Mouse (Mus musculus): ENCODE results near the gene Gm12845.
"Not testable (repeated sequence)": the region's sequence is repeated elsewhere in the genome, so short reads cannot be mapped to it uniquely, and the experiment has no call there.

The Gm12845 gene

DNA sequence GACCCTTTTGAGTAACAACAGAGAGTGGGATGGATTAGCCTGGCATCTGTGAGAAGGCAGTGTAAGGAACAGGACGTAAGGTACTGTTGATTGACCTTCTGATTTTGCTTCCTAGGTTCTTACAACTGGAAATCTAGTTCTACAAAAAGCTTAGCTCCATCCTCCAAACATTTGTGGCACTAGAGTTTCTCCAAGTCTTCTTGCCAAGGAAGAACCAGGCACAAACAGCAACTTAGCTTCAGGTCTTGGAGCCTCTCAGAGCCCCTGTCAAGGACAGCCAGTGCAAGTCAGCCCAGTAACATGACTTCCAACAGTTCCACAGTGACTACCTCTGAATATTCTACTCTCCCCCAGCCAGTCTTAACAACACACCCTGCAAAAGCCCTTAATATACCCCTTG, at the start of gene Gm12845:
Gene Gm12845 (plus strand): TSS at position 301 of the 400 bp plus-strand sequence.
- DNase-seq (ENCODE audit: low read depth, low spot score), result no peak

DNA sequence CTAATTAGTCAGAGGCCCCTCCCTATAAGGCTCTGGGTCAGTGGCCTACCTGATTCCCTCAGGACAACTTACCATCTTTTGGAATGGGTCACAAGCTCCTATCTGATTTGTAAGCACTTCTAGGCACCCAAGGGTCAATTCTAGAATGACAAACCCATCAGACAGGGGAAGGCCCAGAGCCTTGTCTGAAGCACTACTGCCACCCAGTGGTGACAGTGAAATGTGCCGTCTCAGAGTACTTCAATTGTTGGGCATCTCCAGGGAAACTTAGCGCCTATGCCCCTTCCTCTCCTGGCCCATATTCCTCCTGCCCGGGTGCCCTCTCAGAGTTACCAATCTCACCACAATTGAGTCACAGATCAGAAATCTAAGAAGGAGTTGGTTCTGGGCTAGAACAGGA, 47.3 kb upstream of the Gm12845 start:
- DNase-seq (ENCODE audit: low read depth, low spot score), result peak; percentile 65

DNA sequence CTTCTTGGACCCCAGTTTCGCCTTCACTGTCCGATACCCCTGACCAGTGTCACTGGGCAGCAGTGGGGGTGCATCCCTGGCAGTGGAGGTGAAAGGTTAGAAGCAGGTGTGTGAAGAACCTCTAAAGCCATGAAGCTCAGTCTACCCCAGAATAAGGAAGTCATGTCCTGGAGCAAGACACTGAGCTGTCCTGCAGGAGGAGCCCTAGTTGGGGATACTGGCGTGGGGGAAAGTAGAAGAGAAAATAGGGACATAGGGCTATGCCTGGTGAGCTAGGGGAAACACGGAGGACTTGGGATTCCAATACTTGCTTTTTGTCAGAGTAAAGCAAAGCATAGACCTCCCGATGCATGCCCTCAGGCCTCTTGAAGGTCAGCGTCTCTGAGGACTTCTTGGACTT, 43.2 kb upstream of the Gm12845 start:
- DNase-seq (ENCODE audit: low read depth, low spot score), result no peak

DNA sequence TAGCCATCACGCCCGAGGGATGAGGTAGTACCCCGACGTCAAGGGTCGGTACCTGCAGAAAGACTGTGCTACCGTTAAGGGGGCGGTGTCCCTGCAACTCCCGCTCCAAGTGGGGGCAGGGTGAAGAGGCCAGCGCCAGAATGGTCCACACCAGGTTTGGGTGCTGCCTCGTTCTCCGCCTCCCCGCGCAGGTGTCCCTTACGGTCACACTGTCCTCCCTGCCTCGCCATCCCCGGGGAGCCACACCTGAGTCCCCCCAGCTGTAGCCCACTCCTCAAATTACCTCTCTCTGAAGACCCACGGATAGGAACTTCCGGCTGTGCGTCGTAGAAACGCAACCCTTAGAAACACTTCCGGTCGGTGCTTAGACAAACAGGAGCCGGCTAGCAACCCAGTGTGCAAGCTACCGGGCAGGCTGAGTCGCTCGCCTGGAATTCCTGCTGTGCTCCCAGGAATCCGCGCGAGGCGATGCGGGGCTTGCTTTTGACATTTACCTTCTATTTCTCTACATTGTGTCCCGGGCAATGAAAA, 42.2 kb upstream of the Gm12845 start, which contains the start of gene Dmap1:
Gene Dmap1 (minus strand): TSS at position 343 of the 531 bp plus-strand sequence.
- peak; percentile 79 for DNase-seq (ENCODE audit: low read depth, low spot score)

DNA sequence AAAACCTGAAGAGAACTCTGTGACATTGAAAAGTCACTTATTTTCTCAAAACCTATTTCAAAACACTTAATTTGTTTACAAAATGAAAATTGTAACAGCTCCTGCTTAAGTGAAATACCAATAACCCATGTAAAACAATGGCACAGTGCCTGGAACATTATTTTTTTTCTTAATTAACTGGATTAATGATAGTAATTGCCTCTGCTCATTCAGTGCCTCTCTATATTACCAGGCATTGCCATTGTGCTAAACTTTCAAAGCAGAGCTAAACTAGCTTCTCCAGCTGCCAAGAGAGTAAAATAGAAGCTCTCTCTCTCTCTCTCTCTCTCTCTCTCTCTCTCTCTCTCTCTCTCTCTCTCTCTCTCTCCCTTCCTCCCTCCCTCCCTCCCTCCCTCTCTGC, 41.7 kb upstream of the Gm12845 start:
- no peak for DNase-seq (ENCODE audit: low read depth, low spot score)

DNA sequence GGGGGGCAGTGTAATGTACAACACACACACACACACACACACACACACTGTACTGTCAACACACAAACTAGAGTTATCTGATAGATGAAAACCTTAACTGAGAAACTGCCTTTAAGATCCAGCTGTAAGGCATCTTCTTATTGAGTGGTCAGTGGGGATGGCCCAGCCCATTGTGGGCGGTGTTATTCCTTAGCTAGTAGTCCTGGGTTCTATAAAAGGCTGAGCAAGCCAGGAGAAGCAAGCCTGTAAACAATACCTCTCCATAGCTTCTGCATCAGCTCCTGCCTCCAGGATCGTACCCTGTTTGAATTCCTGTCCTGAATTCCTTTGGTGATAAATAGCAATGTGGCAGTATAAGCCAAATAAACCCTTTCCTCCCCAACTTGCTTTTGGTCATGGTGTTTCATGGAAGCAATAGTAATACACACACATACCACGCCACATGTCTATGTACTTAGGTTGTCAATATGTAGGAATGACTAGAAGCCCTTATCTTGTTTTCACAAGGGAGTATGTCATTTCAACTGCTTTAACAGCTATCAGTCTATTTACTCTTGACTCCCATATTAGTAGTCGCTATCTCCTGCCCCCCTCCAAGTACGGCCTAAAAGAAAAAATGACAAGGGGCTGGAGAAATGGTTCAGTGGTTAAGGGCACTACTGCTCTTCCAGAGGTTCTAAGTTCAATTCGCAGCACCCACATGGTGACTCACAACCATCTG, 41.0 kb upstream of the Gm12845 start:
- DNase-seq (ENCODE audit: low read depth, low spot score), result no peak

DNA sequence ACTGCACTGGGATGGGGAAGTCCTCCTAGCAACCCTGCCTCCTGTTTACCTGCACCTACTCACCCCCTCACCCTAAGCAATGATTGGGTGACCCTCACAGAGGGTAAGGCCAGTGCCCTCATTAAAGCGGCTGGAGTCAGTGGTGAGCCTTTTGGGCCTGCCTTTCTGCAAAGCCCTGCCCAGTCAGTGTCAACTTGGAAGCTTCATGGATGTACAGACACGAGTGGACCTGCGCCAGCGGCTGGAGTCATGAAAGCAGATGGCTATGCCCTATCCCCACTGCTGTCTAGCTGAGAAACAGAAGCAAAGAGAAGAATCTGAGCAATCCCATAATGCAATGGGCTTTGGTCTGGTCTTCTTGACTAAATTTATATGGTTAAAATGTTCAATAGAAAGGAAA, 37.9 kb upstream of the Gm12845 start:
- DNase-seq (ENCODE audit: low read depth, low spot score), result no peak

DNA sequence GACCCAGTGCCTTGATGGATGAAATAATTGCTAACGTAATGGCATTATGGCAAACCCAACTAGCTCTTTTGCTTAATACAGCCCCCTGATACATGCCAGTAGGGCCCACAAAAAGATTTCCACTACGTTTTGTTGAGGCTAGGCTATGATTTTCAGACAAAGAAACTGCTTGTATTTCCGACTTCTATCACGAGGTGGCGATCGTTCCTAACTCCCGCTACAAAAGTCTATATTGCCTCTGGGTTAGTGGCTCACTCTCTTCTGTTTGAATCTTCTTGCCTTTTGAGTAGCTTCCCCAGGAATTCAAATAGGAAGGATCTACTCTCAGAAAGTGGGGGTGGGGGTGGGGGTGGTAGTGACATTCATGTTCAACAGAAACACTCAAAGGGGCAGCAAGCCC, 18.9 kb upstream of the Gm12845 start:
- no peak for DNase-seq (ENCODE audit: low read depth, low spot score)

DNA sequence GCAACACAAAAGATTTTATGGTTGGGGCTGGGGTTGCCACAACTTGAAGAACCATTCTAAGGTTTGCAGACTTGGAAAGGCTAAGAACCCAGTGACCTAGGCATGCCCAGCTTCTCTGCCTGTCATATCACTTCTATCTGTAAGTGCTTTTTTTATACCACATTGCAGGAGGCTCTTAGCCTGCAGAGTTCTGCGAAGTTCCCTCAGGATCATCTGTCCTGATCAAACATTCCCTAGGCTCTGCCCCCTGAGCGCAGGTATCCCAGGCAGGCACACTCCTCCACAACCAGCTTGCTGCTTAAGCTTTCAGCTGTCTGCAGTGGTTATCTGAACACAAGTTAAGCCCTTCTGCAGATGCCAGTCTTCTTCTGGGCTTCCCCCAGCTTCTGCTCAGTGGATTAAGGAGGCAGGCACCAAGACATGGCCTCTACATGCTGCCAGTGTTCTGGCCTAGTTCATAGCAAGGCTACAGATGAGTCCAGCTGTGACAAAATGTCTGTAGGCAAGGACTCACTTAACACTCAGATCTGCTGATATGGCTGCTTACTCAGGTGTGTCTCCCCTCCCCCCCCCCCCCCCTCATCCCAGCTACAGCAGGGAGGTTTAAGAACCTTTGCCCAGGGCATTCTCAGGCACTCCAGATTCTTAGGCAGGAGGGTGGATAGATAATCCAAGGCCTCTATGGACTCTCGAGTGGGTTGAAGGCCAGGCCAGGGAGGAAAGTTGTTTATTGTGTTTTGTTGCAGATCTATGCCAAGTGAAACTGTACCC, 15.2 kb upstream of the Gm12845 start:
- no peak for DNase-seq (ENCODE audit: low read depth, low spot score)

DNA sequence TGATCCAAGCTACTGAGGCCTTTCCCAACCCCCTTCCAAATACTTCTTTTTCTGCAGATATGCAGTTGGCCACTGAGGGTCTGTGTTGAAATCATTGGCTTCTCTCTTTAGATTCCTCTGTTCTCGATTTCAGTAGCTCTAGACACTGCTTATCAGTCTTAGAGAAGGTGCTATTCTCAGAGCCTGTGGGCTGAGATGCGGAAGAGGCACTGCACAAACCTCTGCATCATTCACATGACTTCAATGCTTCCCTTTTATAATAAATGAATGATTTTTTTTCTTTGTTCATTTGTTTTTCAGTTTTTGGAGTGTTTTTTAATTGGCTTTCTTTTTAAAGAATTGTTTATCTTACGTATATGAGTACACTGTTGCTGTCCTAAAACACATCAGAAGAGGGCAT, 11.9 kb upstream of the Gm12845 start:
- no peak for DNase-seq (ENCODE audit: low read depth, low spot score)

DNA sequence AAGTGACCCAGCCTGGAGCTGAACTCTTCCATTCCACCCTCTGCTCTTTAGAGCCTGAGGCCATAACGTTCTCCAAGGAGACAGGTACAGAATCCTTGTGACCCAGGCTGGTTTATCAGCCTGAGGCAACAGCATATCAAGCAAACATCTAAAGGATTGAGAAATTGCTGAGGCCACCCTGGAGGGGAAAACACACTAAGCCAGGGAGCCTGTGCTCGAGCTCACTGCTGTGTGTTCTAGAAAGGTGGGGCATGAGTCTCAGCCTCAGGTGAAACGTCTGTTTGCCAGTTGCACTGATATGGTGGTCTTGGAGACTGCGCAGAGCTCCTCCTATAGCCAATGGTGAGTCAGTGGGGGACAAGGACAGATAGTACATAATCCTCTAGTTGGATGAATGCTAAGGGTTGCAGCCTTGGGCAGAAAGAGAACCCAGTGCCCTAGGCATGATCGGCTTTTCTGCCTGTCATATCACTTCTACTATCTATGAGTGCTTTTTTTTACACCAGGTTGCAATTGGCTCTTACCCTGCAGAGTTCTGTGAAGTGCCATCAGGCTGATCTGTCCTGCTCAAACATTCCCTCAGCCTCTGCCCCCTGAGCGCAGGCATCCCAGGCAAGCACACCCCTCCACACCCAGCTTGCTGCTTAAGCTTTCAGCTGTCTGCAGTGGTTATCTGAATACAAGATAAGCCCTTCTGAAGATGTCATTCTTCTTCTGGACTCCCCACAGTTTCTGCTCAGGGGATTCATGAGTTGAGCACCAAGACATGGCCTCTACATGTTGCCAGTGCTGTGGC, 10.7 kb upstream of the Gm12845 start:
- DNase-seq (ENCODE audit: low read depth, low spot score), result no peak

DNA sequence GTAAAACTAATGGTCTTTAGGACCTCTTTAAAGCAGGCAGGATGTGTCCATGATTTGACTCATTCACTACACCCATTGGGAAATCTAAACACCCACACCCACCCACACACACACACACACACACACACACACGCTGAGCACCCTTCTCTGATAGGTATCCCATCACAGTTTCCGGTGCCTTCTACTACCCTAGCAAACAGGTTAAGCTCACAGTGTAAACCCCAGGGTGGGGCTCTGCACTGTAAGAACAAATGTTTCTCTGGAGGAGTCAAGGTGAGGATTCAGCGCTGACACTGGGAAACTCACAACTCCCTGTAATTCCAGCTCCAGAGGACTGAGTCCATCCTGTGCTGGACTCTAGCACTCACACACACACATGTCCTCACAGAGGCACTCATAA, 7.7 kb downstream of the Gm12845 start:
- no peak for DNase-seq (ENCODE audit: low read depth, low spot score)

DNA sequence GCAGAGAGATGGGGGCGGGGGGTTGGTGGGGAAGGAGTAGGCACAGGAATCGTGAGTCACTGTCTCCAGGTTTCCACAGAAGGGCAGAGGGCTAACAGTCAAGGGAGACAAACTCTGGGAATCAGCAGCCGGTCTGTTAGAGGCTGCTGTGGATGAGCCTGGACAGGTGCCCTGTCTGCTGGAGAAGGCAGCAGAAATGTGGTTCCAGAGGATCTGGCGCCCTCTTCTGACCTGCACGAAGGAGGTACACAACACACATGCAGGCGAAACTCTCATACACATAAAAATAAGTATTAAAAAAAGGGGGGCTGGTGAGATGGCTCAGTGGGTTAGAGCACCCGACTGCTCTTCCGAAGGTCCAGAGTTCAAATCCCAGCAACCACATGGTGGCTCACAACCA, 13.3 kb downstream of the Gm12845 start:
- DNase-seq (ENCODE audit: low read depth, low spot score), result no peak

DNA sequence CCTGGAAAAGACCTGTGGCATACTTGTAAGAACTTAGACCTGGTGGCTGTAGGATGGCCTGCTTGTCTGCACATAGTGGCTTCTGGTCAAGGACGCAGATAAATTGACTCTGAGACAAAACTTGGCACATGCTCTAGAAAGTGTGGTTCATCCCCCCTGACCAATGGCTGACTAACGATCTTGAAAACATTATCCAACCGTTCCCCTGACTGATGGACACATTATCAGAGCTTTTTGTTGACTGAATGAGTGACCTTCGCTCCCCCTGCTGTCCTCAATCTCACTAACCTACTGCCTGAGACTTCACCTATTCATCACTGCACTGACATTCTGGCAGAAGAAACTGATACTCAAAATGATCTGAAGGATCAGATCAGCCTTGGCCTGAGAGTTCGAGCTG, 28.3 kb downstream of the Gm12845 start:
- not testable (repeated sequence) for DNase-seq (ENCODE audit: low read depth, low spot score)

DNA sequence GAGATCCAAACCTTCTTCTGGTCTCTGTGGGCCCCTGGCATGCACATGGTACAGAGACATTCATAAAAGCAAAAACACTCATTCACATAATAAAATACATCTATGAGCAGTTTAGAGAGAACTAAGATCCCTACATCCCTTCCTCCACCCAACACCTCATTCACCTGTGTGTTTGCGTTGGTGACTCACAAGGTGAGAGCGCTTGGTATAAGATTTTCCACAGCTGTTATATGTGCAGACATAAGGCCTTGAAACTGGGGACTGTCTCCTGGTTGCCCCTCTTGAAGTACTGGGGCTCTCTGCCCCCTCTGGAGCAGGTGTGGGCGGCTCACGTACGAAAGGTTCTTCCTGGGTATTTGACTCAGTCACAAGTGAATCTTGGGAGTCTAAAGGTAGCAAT, 35.9 kb downstream of the Gm12845 start:
- no peak for DNase-seq (ENCODE audit: low read depth, low spot score)

DNA sequence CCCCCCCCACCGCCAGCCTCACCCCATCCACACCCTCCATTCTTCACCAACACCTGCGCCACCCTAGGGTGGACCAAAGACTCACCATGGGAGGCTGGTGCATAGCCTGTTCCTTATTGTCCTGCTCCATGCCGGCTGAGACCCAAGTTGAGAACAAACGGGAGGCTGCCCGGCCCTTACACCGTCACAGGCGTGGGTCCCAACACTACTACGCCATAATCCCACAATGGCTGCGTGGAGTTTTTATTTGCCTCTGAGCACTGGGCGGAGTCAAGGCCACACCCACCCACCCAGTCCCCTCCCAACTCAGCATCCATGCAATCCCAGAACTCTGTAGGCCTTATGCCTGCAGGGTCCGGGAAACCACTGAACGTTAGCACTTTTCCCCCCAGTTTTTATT, 41.2 kb downstream of the Gm12845 start, which contains the start of gene Klf17:
Gene Klf17 (minus strand): TSS at position 233 of the 400 bp plus-strand sequence.
- DNase-seq (ENCODE audit: low read depth, low spot score), result no peak

DNA sequence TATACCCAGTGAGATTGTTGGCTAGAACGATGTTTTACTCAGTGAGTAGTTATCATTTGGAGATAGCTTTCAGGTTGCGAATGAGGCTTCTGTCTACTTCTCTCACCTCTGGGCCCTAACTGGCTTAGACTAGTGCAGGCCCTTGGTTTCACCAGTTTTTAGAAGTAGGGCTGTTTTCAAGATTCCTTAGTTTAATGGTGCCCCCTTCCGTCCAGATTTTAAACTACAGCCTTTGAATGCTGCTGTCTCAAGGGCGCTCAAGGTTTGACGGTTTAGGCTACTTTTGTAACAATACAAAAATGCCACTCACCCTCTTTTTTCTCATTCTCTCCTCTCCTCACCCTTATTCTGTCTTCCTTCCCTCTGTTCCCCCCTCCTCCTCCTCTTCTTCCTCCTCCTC, 46.7 kb downstream of the Gm12845 start:
- DNase-seq (ENCODE audit: low read depth, low spot score), result peak; percentile 38

DNA sequence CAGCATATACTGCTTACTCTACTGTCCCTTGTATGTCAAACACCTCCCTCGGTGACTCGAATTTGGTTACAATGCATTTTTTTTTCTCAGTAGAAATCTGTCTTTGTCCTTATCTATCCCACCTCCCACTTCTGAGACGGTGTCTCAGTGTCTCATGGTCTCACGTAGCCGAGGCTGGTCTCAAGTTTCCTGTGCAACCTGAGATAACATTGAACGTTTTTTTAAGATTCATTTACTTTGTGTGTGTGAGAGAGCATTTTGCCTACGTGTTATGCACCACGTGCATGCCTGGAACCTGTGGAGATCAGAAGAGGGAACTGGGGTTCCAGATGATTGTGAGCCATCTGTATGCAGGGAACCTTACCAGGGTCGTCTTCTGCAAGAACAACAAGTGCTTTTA, 48.7 kb downstream of the Gm12845 start:
- no peak for DNase-seq (ENCODE audit: low read depth, low spot score)
